Mouse (Mus musculus): Measurements from ENCODE around the gene Mgat5.

GRCm38 (mm10) chr1:127278067-127278466 is 73.3 kb downstream of the Mgat5 start:
- TF ChIP-seq CTCF (IDR thresholded peaks at IDR 0.05; ENCODE audit: low read depth, low read length) (no peak), TAL1 (conservative IDR thresholded peaks at IDR 0.05; ENCODE audit: low read depth, low read length) (no peak), GATA1 (IDR thresholded peaks at IDR 0.05; ENCODE audit: borderline replicate concordance, low read length) (no peak), POLR2AphosphoS5 (IDR thresholded peaks at IDR 0.05; ENCODE audit: insufficient replicate concordance, low read depth, low read length) (no peak)

Measured in G1E (cell line).